ENCODE assay signal across 27 mouse cellular contexts in the genomic region with DNA sequence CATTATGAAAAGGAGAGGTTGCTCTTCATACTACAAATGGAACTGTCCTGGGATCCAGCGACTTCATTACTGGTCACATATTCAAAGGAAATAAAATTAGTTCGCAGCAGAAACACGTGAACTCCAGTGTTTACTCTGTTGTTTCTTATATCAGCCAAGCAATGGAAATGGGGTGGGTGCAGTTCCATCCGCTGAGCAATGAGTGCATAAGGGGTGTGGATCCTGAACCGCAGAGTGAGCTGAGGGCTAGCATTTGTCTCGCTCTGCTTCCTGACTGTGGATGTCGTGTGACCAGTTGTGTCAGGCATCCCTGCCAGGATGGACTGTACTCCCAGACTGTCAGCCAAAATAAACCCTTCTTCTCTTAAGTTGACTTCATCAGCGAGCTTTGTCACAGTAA.
"Had no signal": no experiment of that assay in that cellular context is flagged by ENCODE, and none has a peak within 500 bp of the region (broad histone marks: within the 10 kb centered on the region; RNA-seq: fewer than 3 reads in every experiment).

No protein-coding gene starts in this region.

- H3K9ac ChIP-seq: heart, embryonic 13.5 days; heart, embryonic 15.5 days; hindbrain, embryonic 12.5 days; hindbrain, embryonic 14.5 days; intestine, embryonic 15.5 days; kidney, embryonic 15.5 days; limb, embryonic 12.5 days; liver, embryonic 13.5 days had no signal

- H3K36me3 ChIP-seq: heart, embryonic 13.5 days; heart, embryonic 15.5 days; hindbrain, embryonic 10.5 days; hindbrain, embryonic 12.5 days; intestine, embryonic 15.5 days; kidney, embryonic 15.5 days; limb, embryonic 12.5 days; liver, embryonic 13.5 days had no signal

- DNase-seq: gastrocnemius, adult 2 months; gastrocnemius, postnatal 10 days; gastrocnemius, postnatal 25 days; heart, adult 2 months; heart, postnatal 4 days; kidney, adult 18-20 months; kidney, adult 9 months; kidney, postnatal 14 days; kidney, postnatal 36 days; layer of hippocampus, adult 9-11 months; layer of hippocampus, postnatal 36 days; left cerebral cortex, postnatal 4 days; liver; liver, embryonic 13.5 days had no signal

- H3K4me3 ChIP-seq: gastrocnemius, adult 2 months; heart, adult 2 months; heart, embryonic 13.5 days; heart, embryonic 15.5 days; hindbrain, embryonic 10.5 days; hindbrain, embryonic 12.5 days; intestine, embryonic 15.5 days; kidney, embryonic 15.5 days; limb, embryonic 12.5 days; liver, embryonic 13.5 days had no signal

- H3K27me3 ChIP-seq: heart, embryonic 13.5 days; heart, embryonic 15.5 days; hindbrain, embryonic 12.5 days; intestine, embryonic 15.5 days; kidney, embryonic 15.5 days; limb, embryonic 12.5 days; liver, embryonic 13.5 days had no signal

- H3K9me3 ChIP-seq: heart, embryonic 13.5 days; heart, embryonic 15.5 days; hindbrain, embryonic 10.5 days; hindbrain, embryonic 12.5 days; intestine, embryonic 15.5 days; kidney, embryonic 15.5 days; limb, embryonic 12.5 days; liver, embryonic 13.5 days had no signal

- ATAC-seq: hindbrain, embryonic 16.5 days; inflammation-experienced regulatory T-cells, adult 6 months; intestine, embryonic 15.5 days; intestine, postnatal 0 days had no signal

- H3K27ac ChIP-seq: heart, adult 2 months; heart, embryonic 13.5 days; heart, embryonic 15.5 days; hindbrain, embryonic 10.5 days; hindbrain, embryonic 12.5 days; hindbrain, embryonic 14.5 days; intestine, embryonic 15.5 days; kidney, embryonic 15.5 days; kidney, postnatal 0 days; limb, embryonic 12.5 days; liver, embryonic 13.5 days had no signal

- H3K4me1 ChIP-seq: heart, embryonic 15.5 days; hindbrain, embryonic 12.5 days; intestine, embryonic 15.5 days; kidney, embryonic 15.5 days; limb, embryonic 12.5 days; liver, embryonic 13.5 days had no signal

- H3K4me2 ChIP-seq: heart, embryonic 13.5 days; heart, embryonic 15.5 days; hindbrain, embryonic 12.5 days; hindbrain, embryonic 14.5 days; intestine, embryonic 15.5 days; kidney, embryonic 15.5 days; limb, embryonic 12.5 days; liver, embryonic 11.5 days; liver, embryonic 13.5 days had no signal
